Mouse (Mus musculus) intestine, embryonic 15.5 days (tissue): ENCODE data around the gene Fes. TPM values are rescaled to one million over a fixed set of nuclear protein-coding genes. Genes with fewer than 3 reads are reported as not detected.
A peak's percentile ranks its signal among the peaks of the same experiment; 100 is the strongest.

Source experiments
- ATAC-seq: fragments of 200-750 bp; cut with Nextera tagmentation; 2 replicates; pipeline ENCODE4 v1.8.0; 2017; ENCODE audit warnings: moderate TSS enrichment, moderate library complexity
- H3K27ac ChIP-seq: fragments of 300-500 bp; sonication (generic); 2 replicates; pipeline ENCODE4 v1.5.1; 2015; ENCODE audit warnings: mild to moderate bottlenecking, inconsistent platforms
- H3K27me3 ChIP-seq: fragments of 300-500 bp; sonication (generic); replicated peaks from 2 replicates; pipeline ENCODE4 v1.6.1; 2015; ENCODE audit warnings: inconsistent platforms
- H3K36me3 ChIP-seq: fragments of 300-500 bp; sonication (generic); 2 replicates; pipeline ENCODE4 v1.6.1; 2015; ENCODE audit warnings: inconsistent platforms
- H3K4me1 ChIP-seq: fragments of 300-500 bp; sonication (generic); replicated peaks from 2 replicates; pipeline ENCODE4 v1.6.1; 2015; ENCODE audit warnings: inconsistent platforms
- H3K4me2 ChIP-seq: fragments of 300-500 bp; sonication (generic); replicated peaks from 2 replicates; pipeline ENCODE4 v1.6.1; 2015; ENCODE audit warnings: mild to moderate bottlenecking, inconsistent platforms
- H3K4me3 ChIP-seq: fragments of 300-500 bp; sonication (generic); replicated peaks from 2 replicates; pipeline ENCODE4 v1.5.1; 2015; ENCODE audit warnings: inconsistent platforms
- H3K9ac ChIP-seq: fragments of 300-500 bp; sonication (generic); 2 replicates; pipeline ENCODE4 v1.6.1; 2015; ENCODE audit warnings: inconsistent platforms
- H3K9me3 ChIP-seq: fragments of 300-500 bp; sonication (generic); 2 replicates; pipeline ENCODE4 v1.6.1; 2016; ENCODE audit warnings: inconsistent platforms
- WGBS: fragments of 180-500 bp; shearing (Covaris S2); methylation state at CpG from one replicate; pipeline ENCODE4 v1.1.7; 2015; 5-methylcytosine and 5-hydroxymethylcytosine counted together
- polyA plus RNA-seq: library from polyadenylated mRNA; unstranded; fragments of >200 nt; fragmentation: Nextera tagmentation; extraction: Ambion mirVana; gene quantifications from 2 replicates; pipeline ENCODE4 v1.2.1, GENCODE M21; 2015

Gene Fes
- polyA plus RNA-seq, 1 experiment from 2014 or later = 11.2 TPM

DNA sequence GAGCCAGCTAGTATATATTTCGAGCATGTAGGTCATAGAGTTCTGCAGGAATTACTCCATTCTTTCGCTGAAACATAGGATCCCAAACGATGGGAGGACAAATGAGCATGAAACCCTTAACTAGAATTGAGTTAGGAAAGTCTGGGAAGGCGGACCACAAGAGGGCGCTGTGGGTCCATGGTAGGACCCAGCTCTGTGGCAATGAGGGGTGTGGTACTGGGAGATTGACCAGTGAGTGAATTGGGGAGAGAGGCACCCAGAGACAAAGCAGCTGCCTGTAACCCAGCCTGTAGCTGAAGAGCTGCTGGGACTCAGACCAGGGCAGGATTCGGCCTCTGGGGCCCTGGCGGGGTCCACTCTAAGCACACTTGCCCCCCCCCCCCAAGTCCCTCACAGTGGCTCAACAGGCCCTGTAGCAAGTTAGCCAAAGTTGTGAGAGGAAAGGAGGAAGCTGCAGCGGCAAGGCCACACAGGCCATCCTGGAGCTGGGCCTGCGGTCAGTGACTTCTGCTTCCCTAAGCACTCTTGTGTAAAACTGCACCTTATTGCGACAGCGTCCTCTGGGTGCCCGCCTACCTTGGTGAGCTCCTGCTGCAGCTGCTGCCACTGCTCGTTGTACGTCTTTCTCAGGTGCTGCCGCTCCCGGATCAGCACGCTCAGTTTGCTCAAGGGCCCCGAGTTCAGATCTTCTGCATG lies 1.4 kb downstream of the Fes start:
- H3K27me3 ChIP-seq = no peaks in the 10 kb centered on the region
- H3K27ac ChIP-seq = 0 out of 2 replicates have a peak overlapping the region, but pooled peaks have one; percentile 51
- peaks cover 11% of the 10 kb centered on the region; the same call in 1 of the 2 replicates for H3K36me3 ChIP-seq
- ATAC-seq = peak; percentile 69
- H3K4me3 ChIP-seq = peak overlapping the region; percentile 29; the same call in 1 of the 2 replicates
- H3K9ac ChIP-seq = no peak overlapping the region; the same call in 1 of the 2 replicates
- no peaks in the 10 kb centered on the region for H3K9me3 ChIP-seq
- H3K4me1 ChIP-seq = peaks cover 13% of the 10 kb centered on the region
- whole genome bisulfite sequencing = 33% methylated on average over 18 of the region's 18 CpGs
- H3K4me2 ChIP-seq = peak overlapping the region; percentile 57

DNA sequence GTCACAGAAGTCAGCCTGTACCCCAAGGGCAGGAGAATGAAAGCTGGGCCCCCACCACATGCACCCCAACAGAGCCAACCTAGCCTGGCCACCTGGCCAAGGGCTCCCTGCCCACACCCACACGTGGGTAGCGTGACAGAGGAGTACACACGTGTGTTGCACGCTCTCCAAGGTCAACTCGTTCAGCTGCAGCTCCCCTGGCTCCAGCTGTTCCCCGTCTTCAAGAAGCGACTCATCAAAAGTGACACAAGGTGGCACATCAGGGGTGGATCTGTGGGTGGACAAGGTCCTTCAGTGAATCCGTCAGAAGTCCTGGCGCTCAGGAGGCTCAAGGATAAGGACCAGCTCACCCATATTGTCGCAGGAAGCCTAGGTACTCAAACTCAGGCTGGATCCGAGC lies 4.8 kb downstream of the Fes start:
- H3K4me3 ChIP-seq = no peak overlapping the region
- ATAC-seq = no peak
- no peaks in the 10 kb centered on the region for H3K36me3 ChIP-seq
- WGBS = 73% methylated on average over 11 of the region's 11 CpGs
- no peaks in the 10 kb centered on the region for H3K27me3 ChIP-seq
- H3K4me2 ChIP-seq = no peak overlapping the region
- no peak overlapping the region for H3K27ac ChIP-seq
- no peak overlapping the region for H3K9ac ChIP-seq
- H3K9me3 ChIP-seq = no peaks in the 10 kb centered on the region
- peaks cover 11% of the 10 kb centered on the region for H3K4me1 ChIP-seq

DNA sequence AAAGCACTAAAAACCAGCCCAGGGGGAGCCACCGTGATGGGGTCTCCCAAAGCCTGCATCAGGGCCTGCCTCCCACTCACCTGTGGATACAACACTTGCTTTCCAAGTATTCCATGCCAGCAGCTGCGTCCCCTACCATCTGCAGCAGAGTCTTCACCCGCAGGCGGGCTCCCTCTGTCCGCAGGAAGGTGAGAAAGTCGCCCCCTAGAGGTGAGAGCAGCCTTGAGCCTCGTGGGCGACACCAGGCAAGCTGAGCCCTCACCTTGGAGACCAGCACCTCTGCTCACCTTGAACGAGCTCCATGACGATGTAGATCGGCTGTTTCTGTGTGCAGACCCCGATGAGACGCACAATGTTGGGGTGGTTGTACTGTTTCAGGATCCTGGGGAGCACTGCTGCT lies 8.2 kb downstream of the Fes start:
- H3K36me3 ChIP-seq = no peaks in the 10 kb centered on the region
- no peaks in the 10 kb centered on the region for H3K27me3 ChIP-seq
- 64% methylated on average over 13 of the region's 13 CpGs for WGBS
- no peaks in the 10 kb centered on the region for H3K4me1 ChIP-seq
- H3K9me3 ChIP-seq = no peaks in the 10 kb centered on the region
- H3K4me3 ChIP-seq = no peak overlapping the region
- H3K4me2 ChIP-seq = no peak overlapping the region
- ATAC-seq = no peak
- H3K9ac ChIP-seq = no peak overlapping the region
- H3K27ac ChIP-seq = no peak overlapping the region

DNA sequence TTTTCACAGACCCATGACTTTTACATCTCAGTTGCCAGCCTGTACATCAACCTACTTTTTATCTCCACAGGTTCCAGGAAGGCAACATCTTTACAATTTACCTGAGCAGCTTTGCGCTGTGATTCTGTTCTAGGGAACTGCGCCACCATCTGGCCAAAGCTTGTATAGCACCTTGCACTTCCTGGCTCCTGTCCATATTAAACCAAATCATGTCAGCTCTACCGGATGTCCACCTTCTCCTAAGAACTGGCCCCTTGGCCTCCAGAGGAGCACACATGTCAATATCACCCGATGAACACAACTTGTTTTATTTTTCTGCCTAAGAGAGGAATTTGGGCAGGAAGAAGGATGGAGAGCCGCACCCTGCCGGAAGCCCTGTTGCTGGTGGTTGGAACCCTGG lies 10.3 kb downstream of the Fes start:
- Histone ChIP-seq H3K27ac (no peak overlapping the region), H3K9me3 (no peaks in the 10 kb centered on the region), H3K36me3 (no peaks in the 10 kb centered on the region), H3K4me2 (no peak overlapping the region), H3K4me1 (no peaks in the 10 kb centered on the region), H3K4me3 (no peak overlapping the region), H3K9ac (no peak overlapping the region), H3K27me3 (no peaks in the 10 kb centered on the region)
- WGBS = 34% methylated on average over 6 of the region's 6 CpGs
- ATAC-seq = no peak

DNA sequence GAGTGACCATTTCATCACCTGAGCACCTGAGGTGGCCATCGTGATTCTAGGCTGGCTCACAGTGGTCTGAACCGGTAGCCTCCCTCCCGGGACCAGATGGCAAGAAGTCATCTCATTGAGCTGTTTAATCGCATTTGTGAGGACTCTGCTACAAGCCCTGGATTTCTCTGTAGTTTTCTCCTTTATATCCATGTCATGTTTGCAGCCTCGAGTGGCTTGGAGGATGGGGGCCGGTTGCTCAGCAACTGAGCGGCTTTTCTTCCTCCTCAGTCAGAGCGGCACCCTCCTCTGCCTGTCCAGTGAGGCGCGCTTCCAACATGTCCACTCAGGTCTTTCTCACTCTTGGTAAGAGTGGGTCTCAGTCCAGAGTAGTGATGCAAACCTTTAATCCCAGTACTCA lies 11.6 kb downstream of the Fes start:
- Histone ChIP-seq H3K9me3 (no peaks in the 10 kb centered on the region), H3K27me3 (no peaks in the 10 kb centered on the region), H3K27ac (no peak overlapping the region), H3K4me1 (no peaks in the 10 kb centered on the region), H3K4me3 (no peak overlapping the region), H3K4me2 (no peak overlapping the region), H3K36me3 (no peaks in the 10 kb centered on the region), H3K9ac (no peak overlapping the region)
- no peak for ATAC-seq
- WGBS = 78% methylated on average over 10 of the region's 10 CpGs

DNA sequence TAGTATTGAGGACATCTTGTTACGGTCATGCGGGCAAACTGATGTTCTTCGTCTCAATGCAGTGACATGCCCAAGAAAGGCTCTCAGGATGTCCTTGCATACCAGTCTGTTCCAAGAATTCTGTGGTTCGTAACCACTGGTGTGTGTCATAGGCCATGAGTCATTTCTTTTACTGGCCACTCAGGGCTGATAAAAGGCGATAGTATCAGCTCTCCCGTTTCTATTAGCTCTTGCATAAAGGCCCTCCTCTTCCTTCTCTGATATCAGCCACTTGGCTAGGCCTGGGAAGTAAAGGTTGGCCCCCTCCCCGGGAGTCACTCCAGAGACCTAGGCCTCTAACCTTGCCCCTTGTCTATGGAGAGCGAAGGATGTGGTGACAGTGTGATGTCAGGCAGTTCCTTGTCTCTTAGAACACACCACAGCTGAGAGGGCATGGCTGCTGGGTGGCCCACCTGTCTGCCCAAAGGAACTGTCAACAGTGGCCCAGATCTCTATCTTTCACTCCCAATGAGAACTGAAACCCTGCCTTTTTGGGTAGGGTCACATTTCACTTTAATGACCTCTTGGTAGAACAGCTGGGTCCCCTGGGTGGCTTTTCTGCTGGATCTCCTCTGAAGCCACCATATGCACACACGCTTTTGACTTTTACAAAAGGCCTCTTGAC lies 12.2 kb downstream of the Fes start:
- ATAC-seq = no peak
- no peaks in the 10 kb centered on the region for H3K36me3 ChIP-seq
- WGBS = 73% methylated on average over 9 of the region's 9 CpGs
- no peak overlapping the region for H3K9ac ChIP-seq
- no peaks in the 10 kb centered on the region for H3K9me3 ChIP-seq
- H3K27ac ChIP-seq = no peak overlapping the region
- no peaks in the 10 kb centered on the region for H3K27me3 ChIP-seq
- no peak overlapping the region for H3K4me2 ChIP-seq
- H3K4me3 ChIP-seq = no peak overlapping the region
- H3K4me1 ChIP-seq = no peaks in the 10 kb centered on the region

DNA sequence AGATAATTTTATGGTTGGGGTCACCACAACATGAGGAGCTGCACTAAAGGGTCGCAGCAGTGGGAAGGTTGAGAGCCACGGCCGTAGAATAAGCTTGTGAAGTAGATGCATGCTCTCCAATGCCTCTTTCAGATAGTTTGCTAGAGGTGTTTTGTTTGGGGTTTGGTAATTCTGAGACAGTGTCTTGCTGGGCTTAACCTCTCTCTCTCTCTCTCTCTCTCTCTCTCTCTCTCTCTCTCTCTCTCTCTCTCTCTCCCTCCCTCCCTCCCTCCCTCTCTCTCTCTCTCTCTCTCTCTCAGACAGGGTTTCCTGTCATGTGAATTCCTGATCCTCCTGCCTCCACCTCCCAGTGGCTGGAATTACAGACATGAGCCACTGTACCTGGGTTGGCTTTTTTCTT lies 13.0 kb downstream of the Fes start:
- Histone ChIP-seq H3K9me3 (no peaks in the 10 kb centered on the region), H3K27ac (no peak overlapping the region), H3K4me3 (no peak overlapping the region), H3K9ac (no peak overlapping the region), H3K4me1 (0 out of 2 replicates have a peak, but pooled peaks cover 5% of the 10 kb centered on the region), H3K4me2 (no peak overlapping the region), H3K36me3 (no peaks in the 10 kb centered on the region), H3K27me3 (no peaks in the 10 kb centered on the region)
- ATAC-seq = no peak
- 92% methylated on average over 3 of the region's 3 CpGs for WGBS

DNA sequence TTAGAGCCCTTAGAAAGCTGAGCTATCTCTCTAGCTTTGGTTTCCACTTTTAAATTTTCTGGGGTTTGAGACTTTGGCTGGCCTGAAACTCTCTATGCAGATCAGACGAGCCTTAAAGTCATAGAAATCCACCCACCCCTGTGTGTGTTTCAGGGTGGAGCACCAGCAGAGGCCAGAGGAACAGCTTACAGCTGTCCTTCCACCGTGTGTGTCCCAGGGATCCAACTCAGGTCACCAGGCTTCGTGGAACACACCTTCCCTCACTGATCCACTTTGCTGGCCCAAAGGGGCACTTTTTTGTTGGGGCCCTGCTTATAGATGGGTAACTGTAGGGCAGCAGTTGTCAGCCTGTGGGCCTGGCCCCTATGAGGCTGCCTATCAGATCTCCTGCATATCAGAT lies 13.5 kb downstream of the Fes start:
- no peak overlapping the region for H3K27ac ChIP-seq
- no peaks in the 10 kb centered on the region for H3K36me3 ChIP-seq
- no peak overlapping the region for H3K9ac ChIP-seq
- H3K9me3 ChIP-seq = no peaks in the 10 kb centered on the region
- no peak for ATAC-seq
- H3K4me2 ChIP-seq = no peak overlapping the region
- no peaks in the 10 kb centered on the region for H3K27me3 ChIP-seq
- no peak overlapping the region for H3K4me3 ChIP-seq
- 60% methylated on average over 3 of the region's 3 CpGs for WGBS
- H3K4me1 ChIP-seq = peaks cover 9% of the 10 kb centered on the region; the same call in 1 of the 2 replicates

DNA sequence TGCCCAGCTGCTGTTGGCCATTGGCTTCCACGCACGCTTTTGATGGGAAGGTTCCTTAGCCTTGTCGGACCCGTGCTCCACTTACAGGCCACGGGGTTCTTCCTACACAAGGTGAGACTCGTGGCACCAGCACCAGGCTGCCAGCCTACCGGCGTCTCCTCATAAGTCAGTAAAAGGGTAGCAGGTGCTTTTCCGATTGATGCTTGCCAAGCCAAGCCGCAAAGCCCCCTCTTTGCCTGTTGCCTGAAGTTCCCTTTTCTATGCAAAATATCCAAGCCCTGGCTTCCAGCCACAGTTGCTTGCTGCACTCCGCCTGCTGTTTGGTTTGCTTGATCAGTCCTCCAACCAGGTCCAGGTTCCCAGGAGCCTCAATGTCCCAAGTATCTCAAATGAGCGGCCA lies 13.9 kb downstream of the Fes start:
- Histone ChIP-seq H3K4me3 (no peak overlapping the region), H3K9me3 (no peaks in the 10 kb centered on the region), H3K9ac (no peak overlapping the region), H3K36me3 (no peaks in the 10 kb centered on the region), H3K4me1 (peaks cover 11% of the 10 kb centered on the region; the same call in 1 of the 2 replicates), H3K27me3 (no peaks in the 10 kb centered on the region), H3K4me2 (no peak overlapping the region), H3K27ac (no peak overlapping the region)
- no peak for ATAC-seq
- WGBS = 84% methylated on average over 12 of the region's 12 CpGs

DNA sequence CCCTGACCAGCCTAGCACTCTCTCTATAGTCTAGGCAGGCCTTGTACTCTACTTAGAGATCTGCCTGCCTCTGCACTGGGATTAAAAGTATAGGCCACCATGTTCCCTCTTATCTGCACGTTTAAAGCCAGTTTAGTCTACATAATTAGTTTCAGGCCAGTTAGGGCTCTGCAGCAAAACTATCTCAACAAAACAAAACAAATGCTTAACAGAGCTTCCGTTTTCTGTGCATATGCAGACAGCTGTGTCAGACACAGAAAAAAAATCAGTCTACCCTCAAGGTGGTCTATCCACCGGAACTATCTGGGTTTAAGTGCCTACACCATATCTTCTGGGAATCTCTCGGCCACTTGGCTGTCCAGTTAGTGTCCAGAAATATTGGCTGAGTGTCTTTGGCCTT lies 14.4 kb downstream of the Fes start:
- H3K4me1 ChIP-seq = peaks cover 14% of the 10 kb centered on the region
- no peaks in the 10 kb centered on the region for H3K27me3 ChIP-seq
- 63% methylated on average over 4 of the region's 4 CpGs for WGBS
- no peak overlapping the region for H3K4me3 ChIP-seq
- H3K4me2 ChIP-seq = no peak overlapping the region
- no peak for ATAC-seq
- no peak overlapping the region for H3K27ac ChIP-seq
- peaks cover under 1% of the 10 kb centered on the region for H3K36me3 ChIP-seq
- no peak overlapping the region for H3K9ac ChIP-seq
- H3K9me3 ChIP-seq = no peaks in the 10 kb centered on the region

DNA sequence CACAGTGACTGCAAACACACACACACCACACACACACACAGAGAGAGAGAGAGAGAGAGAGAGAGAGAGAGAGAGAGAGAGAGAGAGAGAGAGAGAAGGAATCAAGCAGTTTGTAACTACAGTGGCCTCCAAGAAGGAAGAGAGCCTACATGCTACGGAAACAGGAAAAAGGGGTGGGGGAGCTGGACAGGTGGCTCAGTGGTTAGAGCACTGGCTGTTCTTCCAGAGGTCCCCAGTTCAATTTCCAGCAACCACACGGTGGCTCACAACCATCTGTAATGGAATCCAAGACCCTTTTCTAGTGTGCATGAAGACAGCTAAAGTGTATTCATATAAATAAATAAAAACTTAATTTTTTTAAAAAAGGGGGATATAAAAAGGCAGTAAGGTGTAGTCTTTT lies 15.1 kb downstream of the Fes start:
- Histone ChIP-seq H3K4me3 (no peak overlapping the region), H3K4me2 (no peak overlapping the region), H3K9ac (no peak overlapping the region), H3K36me3 (peaks cover 7% of the 10 kb centered on the region), H3K27me3 (no peaks in the 10 kb centered on the region), H3K27ac (no peak overlapping the region), H3K9me3 (no peaks in the 10 kb centered on the region), H3K4me1 (peaks cover 16% of the 10 kb centered on the region)
- WGBS = 53% methylated on average over 2 of the region's 2 CpGs
- no peak for ATAC-seq

DNA sequence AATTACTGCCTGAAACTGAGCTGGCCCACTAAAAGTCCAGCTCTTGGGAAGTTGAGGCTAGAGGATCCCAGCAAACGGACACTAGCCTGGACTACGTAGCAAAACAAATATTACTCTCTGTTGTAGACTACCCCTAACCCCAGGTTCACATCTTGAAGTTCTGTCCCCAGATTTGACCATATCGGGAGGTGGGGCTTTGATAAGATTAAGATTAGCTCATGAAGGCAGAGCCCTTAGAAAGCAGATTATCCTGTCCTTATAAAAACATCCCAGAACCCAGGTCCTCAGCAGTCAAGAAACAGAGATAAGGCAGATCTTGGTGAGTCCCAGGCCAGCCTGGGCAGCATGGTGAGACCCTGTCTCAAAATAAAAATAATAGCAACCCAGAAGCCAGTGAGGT lies 15.6 kb downstream of the Fes start:
- ATAC-seq = no peak
- peaks cover 12% of the 10 kb centered on the region for H3K36me3 ChIP-seq
- peaks cover 16% of the 10 kb centered on the region for H3K4me1 ChIP-seq
- no peak overlapping the region for H3K4me3 ChIP-seq
- H3K4me2 ChIP-seq = no peak overlapping the region
- no peak overlapping the region for H3K9ac ChIP-seq
- no peak overlapping the region for H3K27ac ChIP-seq
- no peaks in the 10 kb centered on the region for H3K9me3 ChIP-seq
- WGBS = 75% methylated on average over 3 of the region's 3 CpGs
- no peaks in the 10 kb centered on the region for H3K27me3 ChIP-seq
